Mouse (Mus musculus): ENCODE data around the gene Cdkn1b.

The Cdkn1b gene

DNA sequence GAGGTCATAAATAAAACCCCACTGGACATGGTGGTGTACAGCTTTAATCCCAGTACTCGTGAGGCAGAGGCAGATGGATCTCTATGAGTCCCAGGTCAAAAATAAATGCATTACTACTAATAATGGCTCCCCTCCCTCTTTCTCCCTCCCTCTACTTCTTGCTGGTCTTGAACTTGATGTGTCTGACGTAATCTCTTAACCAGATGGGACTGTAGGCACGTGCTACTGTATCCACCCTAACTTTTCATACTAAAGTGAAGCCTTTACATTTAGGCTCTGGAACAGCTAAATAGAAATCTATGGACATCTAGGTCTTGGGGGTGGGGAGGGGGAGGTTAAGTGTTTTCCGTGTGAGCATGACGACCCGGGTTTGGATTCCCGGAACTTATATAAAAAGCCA lies 10.2 kb downstream of the Cdkn1b start:
- DNase-seq = no peak

DNA sequence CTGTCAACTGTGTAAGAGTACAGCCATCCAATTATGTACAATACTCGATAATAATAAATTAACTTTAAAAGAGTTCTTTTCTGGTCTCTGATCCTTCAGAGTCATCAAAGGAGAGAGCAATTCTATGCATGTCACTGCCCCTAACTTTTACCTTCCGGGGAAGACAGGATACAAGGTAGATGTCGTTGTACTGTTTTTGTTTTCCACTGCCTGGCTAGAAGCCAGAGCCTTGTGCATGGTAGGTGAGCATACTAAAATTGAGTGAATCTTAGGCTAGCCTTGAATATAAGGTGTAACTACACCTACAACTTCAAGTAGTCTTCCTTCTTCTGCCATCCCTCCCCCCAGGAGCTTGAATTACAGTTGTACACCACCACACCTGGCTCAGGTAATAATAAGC lies 10.9 kb downstream of the Cdkn1b start:
- DNase-seq = no peak

DNA sequence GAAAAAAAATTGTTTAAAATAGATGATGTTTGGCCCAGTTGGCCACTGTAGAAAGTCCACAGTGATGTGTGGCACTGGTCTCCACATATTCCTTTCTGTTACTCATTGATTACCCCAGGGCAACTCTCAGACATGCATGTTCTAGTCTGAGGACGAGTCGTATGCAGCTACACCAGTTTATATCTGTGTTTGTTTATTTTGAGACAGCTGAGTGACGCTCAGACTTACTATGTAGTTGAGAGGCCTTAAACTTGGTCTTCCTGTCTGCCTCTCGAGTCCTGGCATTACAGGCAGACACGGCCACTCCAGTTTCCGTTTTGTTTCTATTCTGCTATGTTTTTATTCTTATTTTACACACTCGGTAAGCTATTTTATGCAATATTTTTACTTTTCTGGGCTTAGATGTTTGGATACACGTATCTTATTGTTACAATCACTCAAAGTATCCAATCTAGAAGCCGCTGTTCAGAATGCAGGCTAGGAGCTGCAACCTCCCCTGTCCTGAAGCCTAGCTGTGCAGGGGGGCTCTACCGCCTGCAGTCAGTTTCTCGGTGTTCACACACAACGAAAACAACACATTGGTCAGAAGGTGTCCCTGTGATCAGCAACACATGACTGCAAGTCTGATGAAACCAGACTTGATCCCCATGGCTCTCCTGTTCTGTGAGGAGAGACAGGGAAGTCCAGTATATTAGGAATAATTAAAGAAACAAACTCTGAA lies 12.4 kb downstream of the Cdkn1b start:
- no peak for DNase-seq

DNA sequence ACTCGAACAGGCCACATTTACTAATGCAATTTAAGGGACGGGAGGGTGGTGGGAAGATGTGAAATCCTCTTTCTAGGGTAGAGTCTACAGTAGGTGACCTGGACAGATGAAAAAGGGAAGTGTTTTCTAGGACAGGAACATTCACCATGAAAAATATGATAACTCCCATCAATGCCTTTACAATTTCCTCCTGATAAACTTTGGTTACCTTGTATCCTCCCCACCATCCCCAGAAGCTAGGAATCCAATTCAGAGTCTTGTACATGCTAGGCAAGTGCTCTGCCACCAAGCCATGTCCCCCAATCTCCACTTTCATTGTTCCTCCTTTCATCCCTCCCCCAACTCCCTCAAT lies 13.0 kb downstream of the Cdkn1b start:
- DNase-seq = no peak

DNA sequence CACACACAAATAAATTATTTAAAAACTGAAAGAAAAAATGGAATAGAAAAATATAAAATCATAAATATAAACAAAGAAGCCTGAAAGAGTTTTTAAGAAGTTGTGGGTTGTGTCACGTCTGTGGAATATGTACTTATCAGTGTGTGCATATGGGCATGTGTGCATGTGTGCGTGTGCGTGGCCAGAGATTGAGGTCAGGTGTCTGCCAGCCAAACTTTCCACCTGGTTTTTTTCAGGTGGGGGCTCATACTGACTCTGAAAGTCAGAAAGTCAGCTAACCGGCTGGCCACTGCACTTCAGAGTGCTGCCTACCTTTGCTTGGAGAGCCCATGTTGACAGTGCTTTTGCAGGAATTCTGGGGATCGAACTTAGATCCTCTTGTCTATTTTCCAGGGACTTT lies 14.1 kb downstream of the Cdkn1b start:
- DNase-seq = no peak

DNA sequence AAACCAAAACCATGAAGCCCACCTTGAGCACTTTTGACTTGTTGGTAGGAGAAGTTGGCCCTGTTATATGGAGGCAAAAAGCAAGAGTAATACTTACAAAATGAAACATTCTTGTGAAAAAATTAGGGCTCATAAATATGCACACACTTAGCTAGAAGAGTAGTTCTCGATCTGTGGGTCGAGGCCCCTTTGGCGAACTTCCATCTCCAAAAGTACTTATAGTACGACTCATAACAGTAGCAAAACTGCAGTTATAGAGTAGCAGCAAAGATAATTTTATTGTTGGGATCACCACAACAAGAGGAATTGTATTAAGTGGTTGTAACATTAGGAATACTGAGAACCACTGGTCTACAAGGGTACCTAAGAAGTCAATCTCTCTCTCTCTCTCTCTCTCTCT lies 19.6 kb downstream of the Cdkn1b start:
- no peak for DNase-seq

- no peak for DNase-seq
Measured at GRCm38 (mm10) chr6:134943759-134944407, 23.7 kb downstream of the Cdkn1b start.

DNA sequence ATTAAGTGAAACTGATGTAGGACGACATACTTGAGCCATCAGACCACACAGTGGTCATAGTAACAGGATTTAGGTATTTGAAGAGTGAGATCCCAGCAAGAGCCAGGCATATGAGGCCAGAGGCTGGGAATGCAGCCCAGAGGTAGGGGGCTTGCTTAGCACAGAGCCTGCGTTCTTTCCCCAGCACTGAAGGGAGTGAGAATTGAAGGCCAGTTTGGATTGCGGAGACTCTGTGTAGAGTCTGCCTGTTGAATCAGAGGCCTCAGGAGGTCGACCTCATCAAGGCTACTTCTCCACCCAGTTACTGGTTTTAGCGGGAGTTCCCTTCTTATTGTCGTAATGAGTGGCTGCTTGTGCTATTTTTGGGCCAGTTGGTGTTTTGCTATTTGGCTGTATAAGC lies 25.9 kb downstream of the Cdkn1b start:
- no peak for DNase-seq

GRCm38 (mm10) chr6:134946858-134947257 lies 26.7 kb downstream of the Cdkn1b start:
- no peak for DNase-seq

- DNase-seq = peak; percentile 33
Measured at GRCm38 (mm10) chr6:134947311-134948087, 27.3 kb downstream of the Cdkn1b start.

- DNase-seq = no peak
Measured at GRCm38 (mm10) chr6:134948522-134949061, 28.4 kb downstream of the Cdkn1b start.

GRCm38 (mm10) chr6:134949241-134949640 lies 29.0 kb downstream of the Cdkn1b start:
- DNase-seq = no peak

- DNase-seq = no peak
Measured at GRCm38 (mm10) chr6:134951364-134951763, 31.2 kb downstream of the Cdkn1b start.

- DNase-seq = no peak
Measured at GRCm38 (mm10) chr6:134953976-134954375, 33.8 kb downstream of the Cdkn1b start.

DNA sequence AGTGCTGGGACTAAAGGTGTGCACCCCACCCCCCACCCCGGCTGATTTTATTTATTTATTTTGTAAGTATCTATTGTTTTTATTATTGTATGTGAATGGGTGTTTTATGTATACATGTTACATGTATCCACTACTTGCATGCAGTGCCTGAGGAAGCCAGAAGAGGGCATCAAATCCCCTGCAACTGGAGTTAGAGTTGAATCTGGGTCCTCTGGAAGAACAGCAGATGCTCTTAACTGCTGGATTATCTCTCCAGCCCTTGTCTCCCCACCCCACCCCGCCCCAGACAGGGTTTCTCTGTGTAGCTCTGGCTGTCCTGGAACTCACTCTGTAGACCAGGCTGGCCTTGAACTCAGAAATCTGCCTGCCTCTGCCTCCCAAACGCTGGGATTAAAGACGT lies 36.2 kb downstream of the Cdkn1b start:
- DNase-seq = no peak

- DNase-seq = no peak
Measured at GRCm38 (mm10) chr6:134961286-134961685, 41.1 kb downstream of the Cdkn1b start.

GRCm38 (mm10) chr6:134961858-134962517 lies 41.8 kb downstream of the Cdkn1b start:
- DNase-seq = no peak

GRCm38 (mm10) chr6:134962518-134962893 lies 42.3 kb downstream of the Cdkn1b start:
- no peak for DNase-seq

GRCm38 (mm10) chr6:134963910-134964309 lies 43.7 kb downstream of the Cdkn1b start:
- no peak for DNase-seq

DNA sequence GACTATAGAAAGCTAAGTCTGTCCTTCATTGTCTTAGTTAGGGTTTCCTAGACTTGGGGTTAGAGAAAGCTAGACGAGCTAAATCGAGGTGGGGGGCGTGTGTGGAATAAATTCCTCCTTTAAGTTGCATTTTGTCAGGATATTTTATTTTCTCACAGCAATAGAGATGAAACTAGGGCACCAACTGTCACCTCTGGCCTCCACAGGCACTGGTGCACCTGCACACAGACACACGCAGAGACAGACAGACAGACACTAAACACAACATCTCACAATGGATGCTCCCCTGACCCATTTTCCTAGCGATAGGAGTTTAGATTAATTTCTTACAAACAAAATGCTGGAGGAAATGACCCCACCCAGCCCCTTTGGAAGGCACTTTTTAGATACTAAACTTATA lies 46.5 kb downstream of the Cdkn1b start:
- DNase-seq = no peak

DNA sequence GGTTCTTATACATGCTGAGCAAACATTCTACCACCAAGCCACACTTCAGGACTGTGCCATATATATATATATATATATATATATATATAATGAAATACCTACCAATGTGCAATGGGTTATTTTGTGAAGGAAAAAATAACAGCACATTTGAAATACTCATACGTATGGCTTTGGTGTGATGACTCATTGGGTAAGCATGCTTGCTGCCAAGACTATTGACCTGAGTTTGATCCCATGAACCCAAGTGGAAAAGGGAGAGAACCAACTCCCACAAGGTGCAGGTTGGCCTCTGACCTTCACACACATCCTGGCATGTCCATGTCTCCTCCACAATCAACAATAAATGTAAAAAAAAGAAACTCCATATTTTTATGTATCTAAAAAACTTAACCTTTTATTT lies 48.1 kb downstream of the Cdkn1b start:
- DNase-seq = no peak

DNA sequence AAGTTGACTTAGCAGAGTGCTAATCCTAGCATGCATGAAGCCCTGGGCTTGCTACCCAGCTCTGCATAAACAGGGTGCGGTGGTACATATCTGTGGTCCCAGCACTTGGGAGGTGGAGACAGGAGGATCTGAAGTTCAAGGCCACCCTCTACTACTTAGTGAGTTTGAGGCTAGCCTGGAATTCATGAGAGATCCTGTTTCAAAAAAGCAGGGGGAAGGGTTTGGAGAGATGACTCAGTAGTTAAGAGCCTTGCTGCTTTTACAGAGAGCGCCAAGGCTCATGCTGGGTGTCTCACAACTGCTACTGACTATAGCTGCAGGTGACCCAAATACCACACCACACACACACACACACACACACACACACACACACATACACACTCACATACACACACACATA lies 49.3 kb downstream of the Cdkn1b start:
- no peak for DNase-seq

DNA sequence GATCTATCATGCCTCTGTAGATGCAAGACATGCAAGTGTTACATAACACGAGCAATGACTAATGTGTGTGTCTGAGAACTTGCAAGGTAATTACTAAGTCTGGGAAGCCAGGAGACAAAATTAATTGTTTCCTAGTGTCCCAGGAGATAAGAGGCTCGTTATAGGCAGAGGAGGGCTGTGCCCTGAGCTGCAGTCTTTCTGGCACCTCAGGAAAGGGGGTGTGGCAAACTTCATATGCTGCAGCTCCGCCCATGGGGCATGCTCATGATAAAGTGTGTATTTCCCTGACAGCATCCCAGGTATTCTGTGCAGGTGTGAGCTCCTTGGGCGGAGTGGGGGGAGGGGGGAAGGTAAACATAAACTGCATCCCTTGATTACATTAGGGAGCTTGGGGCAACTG lies 51.9 kb downstream of the Cdkn1b start:
- DNase-seq = no peak

Measured in right cerebral cortex, adult 18-20 months (tissue).